Mouse (Mus musculus): ENCODE measurements around the gene Tmem106a. TPM values are rescaled to one million over a fixed set of nuclear protein-coding genes. Genes with fewer than 3 reads are reported as not detected.

Gene Tmem106a
- polyA plus RNA-seq (2015; fragmentation: Nextera tagmentation; extraction: Ambion mirVana), result 2.0 and 2.3 TPM in 2 replicates

DNA sequence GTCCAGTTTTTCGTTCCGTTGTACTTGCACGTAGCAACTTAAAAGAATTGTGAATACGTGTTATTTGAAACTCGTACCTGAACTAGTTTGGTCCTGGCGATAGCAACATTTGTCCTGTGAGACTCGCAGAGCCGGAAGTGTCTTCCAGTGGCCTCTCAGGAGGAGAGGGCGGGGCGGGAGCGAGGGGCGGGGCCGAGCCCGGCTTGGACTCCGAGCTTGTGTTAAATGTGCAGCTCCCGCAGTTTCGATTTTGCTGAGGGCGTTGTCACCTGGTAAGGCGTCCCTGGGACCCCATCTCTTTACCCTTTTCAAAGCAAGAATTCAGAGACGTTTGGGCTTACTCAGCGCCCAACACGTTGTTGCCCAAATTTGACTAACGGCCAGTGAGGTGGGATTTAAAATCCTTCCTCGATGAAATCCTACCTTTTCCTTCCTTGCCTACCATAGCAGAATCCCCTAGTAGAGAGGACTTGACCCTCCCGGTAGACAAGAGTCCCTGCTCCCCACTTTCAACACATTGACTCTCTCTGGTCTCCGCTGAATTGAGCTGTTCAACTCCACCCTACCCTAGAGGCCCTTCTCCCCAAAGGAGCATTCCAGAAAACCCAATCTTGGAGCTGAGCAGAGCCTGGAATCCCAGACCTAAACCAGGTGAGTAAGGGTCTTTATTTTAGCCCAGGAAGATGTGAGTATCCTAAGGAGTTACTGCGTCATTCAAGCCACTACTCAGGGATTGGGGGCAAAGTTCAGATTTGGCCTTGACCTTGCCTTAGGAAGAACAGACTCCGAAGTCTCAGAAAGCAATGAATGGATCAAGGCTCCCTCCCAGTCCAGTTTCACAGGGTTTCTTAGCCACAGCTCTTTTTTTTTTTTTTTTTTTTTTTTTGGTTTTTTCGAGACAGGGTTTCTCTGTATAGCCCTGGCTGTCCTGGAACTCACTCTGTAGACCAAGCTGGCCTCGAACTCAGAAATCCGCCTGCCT, at the start of gene Tmem106a:
Tmem106a (plus strand) TSS at position 189 of the 982 bp plus-strand sequence.
- H3K27me3 ChIP-seq, result no peaks in the 10 kb centered on the region
- no peak within 1 kb of the TSS; the same call in 1 of the 2 replicates for H3K9ac ChIP-seq (replicated peaks)
- 19% methylated on average over 30 of the region's 31 CpGs for WGBS
- H3K4me1 ChIP-seq, result peaks cover 7% of the 10 kb centered on the region; the same call in 1 of the 2 replicates
- no peak within 1 kb of the TSS for H3K27ac ChIP-seq (replicated peaks)
- H3K4me2 ChIP-seq (replicated peaks), result peak within 1 kb of the TSS; percentile 38
- H3K9me3 ChIP-seq, result no peaks in the 10 kb centered on the region
- peak within 1 kb of the TSS; percentile 13 for H3K4me3 ChIP-seq
- H3K36me3 ChIP-seq, result peaks cover 40% of the 10 kb centered on the region
- no peak for ATAC-seq (replicated peaks)

GRCm38 (mm10) chr11:101543533-101543932, 38.5 kb upstream of the Tmem106a start:
- WGBS, result 82% methylated on average over 9 of the region's 9 CpGs
- no peak overlapping the region for H3K9ac ChIP-seq (replicated peaks)
- ATAC-seq (replicated peaks), result no peak
- H3K27ac ChIP-seq (replicated peaks), result no peak overlapping the region
- H3K4me1 ChIP-seq, result peaks cover 12% of the 10 kb centered on the region
- no peak overlapping the region for H3K4me2 ChIP-seq (replicated peaks)
- no peaks in the 10 kb centered on the region for H3K36me3 ChIP-seq
- H3K9me3 ChIP-seq, result no peaks in the 10 kb centered on the region
- no peaks in the 10 kb centered on the region for H3K27me3 ChIP-seq
- H3K4me3 ChIP-seq, result no peak overlapping the region

- Histone ChIP-seq H3K9me3 (no peaks in the 10 kb centered on the region), H3K27ac (replicated peaks) (no peak overlapping the region), H3K9ac (replicated peaks) (no peak overlapping the region), H3K4me2 (replicated peaks) (no peak overlapping the region), H3K4me1 (peaks cover 12% of the 10 kb centered on the region), H3K36me3 (no peaks in the 10 kb centered on the region), H3K27me3 (no peaks in the 10 kb centered on the region), H3K4me3 (no peak overlapping the region)
- 78% methylated on average over 1 of the region's 1 CpGs for WGBS
- peak; percentile 71 for ATAC-seq (replicated peaks)
These were observed 37.9 kb upstream of the Tmem106a start for GRCm38 (mm10) chr11:101544132-101544531.

DNA sequence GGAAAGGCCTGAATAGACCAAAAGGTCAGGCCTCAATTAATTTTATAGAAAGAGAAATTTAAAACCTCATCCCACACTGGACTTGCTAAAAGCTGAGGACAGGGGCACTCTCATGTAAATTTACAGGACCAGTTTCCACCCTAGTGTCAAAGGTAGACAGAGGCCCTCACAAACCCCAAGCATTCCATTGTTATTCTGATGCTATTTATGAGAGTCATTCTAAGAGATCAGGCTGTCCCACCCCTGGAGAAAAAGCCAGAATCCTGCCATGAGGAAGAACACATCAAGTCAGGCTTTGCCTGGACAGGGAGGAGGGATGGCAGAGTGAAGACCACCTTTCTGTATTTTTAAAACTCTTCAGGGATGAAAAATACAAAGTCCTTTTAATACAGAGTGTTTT, 33.5 kb upstream of the Tmem106a start:
- H3K9ac ChIP-seq (replicated peaks), result no peak overlapping the region
- ATAC-seq (replicated peaks), result no peak
- no peaks in the 10 kb centered on the region for H3K36me3 ChIP-seq
- H3K9me3 ChIP-seq, result no peaks in the 10 kb centered on the region
- H3K4me1 ChIP-seq, result peaks cover 24% of the 10 kb centered on the region
- H3K27me3 ChIP-seq, result no peaks in the 10 kb centered on the region
- H3K4me3 ChIP-seq, result no peak overlapping the region
- H3K4me2 ChIP-seq (replicated peaks), result no peak overlapping the region
- H3K27ac ChIP-seq (replicated peaks), result no peak overlapping the region

- peak; percentile 81 for ATAC-seq (replicated peaks)
- WGBS, result under 1% methylated on average over 43 of the region's 43 CpGs
- peak within 1 kb of the TSS; percentile 84 for H3K4me3 ChIP-seq
These were observed 30.1 kb upstream of the Tmem106a start, which contains the start of the genes Brca1 and Nbr1 for GRCm38 (mm10) chr11:101551751-101552475. Brca1 (minus strand) TSS chr11:101551955. Nbr1 (plus strand) TSS chr11:101552149.

DNA sequence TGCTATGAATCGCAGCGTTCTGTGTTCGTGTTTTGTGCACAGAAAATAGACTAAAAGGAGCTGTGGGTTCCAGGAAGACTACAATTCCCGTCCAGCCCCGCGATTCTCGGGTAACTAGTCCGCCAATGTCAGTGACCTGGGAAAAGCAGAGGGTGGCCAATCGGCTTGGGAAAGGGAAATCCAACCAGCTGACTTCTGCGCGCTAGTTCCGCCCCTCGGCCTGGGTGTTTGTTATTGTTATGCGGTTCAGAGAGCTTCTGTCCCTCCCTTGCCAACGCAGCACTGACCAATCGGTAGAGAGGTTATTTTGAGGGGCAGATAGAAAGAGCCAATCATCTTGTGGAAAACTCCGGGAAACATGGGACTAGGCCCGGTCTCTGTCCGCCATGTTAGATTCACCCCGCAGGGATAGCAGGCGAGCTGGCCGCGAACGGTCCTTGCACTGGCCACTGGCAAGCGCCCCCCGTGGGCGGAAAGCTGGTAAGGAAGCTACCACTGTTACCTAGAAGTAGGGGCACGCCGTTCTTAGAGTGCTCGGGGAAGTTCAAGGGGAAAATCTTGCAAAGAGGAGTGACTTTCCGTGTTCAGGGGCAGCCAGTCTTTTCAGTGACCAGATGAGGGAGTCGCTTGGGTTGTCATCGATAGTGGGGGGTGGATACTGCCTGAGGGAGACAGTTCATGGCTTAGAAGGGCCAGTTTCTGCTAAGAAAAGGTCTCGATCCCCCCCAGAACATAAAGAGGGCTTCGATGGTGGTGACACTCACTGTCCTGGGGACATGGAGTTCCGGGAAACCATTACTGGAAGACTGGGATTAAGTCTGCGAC, 29.4 kb upstream of the Tmem106a start:
- H3K4me1 ChIP-seq, result peaks cover 42% of the 10 kb centered on the region
- H3K27ac ChIP-seq (replicated peaks), result peak overlapping the region; percentile 98
- peaks cover 9% of the 10 kb centered on the region; the same call in 1 of the 2 replicates for H3K36me3 ChIP-seq
- whole genome bisulfite sequencing, result under 1% methylated on average over 37 of the region's 37 CpGs
- no peaks in the 10 kb centered on the region for H3K27me3 ChIP-seq
- no peaks in the 10 kb centered on the region for H3K9me3 ChIP-seq
- H3K4me3 ChIP-seq, result peak overlapping the region; percentile 84
- H3K4me2 ChIP-seq (replicated peaks), result peak overlapping the region; percentile 57
- H3K9ac ChIP-seq (replicated peaks), result peak overlapping the region; percentile 73
- peak; percentile 98 for ATAC-seq (replicated peaks)

More at GRCm38 (mm10) chr11:101551751-101552475, 30.1 kb upstream of the Tmem106a start, which contains the start of the genes Brca1 and Nbr1:
- Histone ChIP-seq H3K27me3 (no peaks in the 10 kb centered on the region), H3K4me2 (replicated peaks) (peak within 1 kb of the TSS; percentile 65), H3K9me3 (no peaks in the 10 kb centered on the region), H3K9ac (replicated peaks) (peak within 1 kb of the TSS; percentile 73), H3K36me3 (0 out of 2 replicates have a peak, but pooled peaks cover 4% of the 10 kb centered on the region), H3K27ac (replicated peaks) (peak within 1 kb of the TSS; percentile 98), H3K4me1 (peaks cover 41% of the 10 kb centered on the region)

- WGBS, result 23% methylated on average over 8 of the region's 8 CpGs
- H3K9me3 ChIP-seq, result no peaks in the 10 kb centered on the region
- peaks cover 42% of the 10 kb centered on the region for H3K4me1 ChIP-seq
- peaks cover 14% of the 10 kb centered on the region; the same call in 1 of the 2 replicates for H3K36me3 ChIP-seq
- peak overlapping the region; percentile 84 for H3K4me3 ChIP-seq
- H3K27ac ChIP-seq (replicated peaks), result peak overlapping the region; percentile 93
- H3K27me3 ChIP-seq, result no peaks in the 10 kb centered on the region
- H3K9ac ChIP-seq (replicated peaks), result peak overlapping the region; percentile 73
- H3K4me2 ChIP-seq (replicated peaks), result peak overlapping the region; percentile 57
- no peak for ATAC-seq (replicated peaks)
These were observed 28.6 kb upstream of the Tmem106a start for GRCm38 (mm10) chr11:101553354-101553930.

DNA sequence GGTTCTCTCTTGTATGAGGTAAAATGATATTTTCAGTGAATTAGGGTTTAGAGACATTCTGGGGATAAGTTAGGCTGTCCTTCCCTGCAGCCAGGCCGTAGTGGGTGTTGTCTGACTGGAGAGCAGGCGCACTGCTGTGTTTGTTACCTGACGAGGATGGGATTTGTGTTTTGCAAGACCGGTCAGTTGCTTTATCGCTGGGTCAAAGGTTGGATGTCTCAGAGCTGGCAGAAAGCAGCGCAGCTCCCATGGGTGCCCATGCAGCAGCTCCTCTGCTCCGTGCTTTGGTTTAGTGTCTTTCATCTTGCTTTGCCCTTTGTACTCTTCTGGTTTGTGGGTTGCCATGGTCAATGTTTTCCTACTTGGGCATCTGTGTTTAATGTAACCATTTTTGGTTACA, 25.5 kb upstream of the Tmem106a start:
- Histone ChIP-seq H3K9me3 (no peaks in the 10 kb centered on the region), H3K27me3 (no peaks in the 10 kb centered on the region), H3K4me3 (no peak overlapping the region), H3K9ac (replicated peaks) (no peak overlapping the region), H3K4me2 (replicated peaks) (no peak overlapping the region), H3K36me3 (peaks cover 38% of the 10 kb centered on the region), H3K27ac (replicated peaks) (no peak overlapping the region), H3K4me1 (peaks cover 31% of the 10 kb centered on the region)
- WGBS, result 91% methylated on average over 7 of the region's 7 CpGs
- no peak for ATAC-seq (replicated peaks)

GRCm38 (mm10) chr11:101556954-101557353, 25.1 kb upstream of the Tmem106a start:
- Histone ChIP-seq H3K9ac (replicated peaks) (no peak overlapping the region), H3K27me3 (no peaks in the 10 kb centered on the region), H3K27ac (replicated peaks) (no peak overlapping the region), H3K9me3 (no peaks in the 10 kb centered on the region), H3K36me3 (peaks cover 41% of the 10 kb centered on the region), H3K4me3 (no peak overlapping the region), H3K4me1 (peaks cover 31% of the 10 kb centered on the region), H3K4me2 (replicated peaks) (no peak overlapping the region)
- ATAC-seq (replicated peaks), result no peak
- 33% methylated on average over 2 of the region's 2 CpGs for WGBS

DNA sequence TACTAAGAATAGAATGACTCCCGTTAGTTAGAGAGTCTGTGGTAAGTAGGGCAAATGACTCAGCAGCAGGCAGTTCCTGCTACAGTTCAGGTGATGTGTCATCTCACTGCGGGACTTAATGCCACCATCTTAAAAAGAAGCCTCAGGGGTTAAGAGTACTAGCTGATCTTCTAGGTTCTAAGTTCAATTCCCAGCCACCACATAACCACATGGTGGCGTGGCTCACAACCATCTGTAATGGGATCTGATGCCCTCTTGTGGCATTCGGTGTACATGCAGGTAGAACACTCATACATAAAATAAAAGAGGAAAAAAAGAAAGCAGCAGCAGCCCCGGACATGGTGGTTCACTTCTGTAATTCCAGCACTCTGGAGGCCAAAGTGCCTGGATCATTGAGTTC, 19.7 kb upstream of the Tmem106a start:
- ATAC-seq (replicated peaks), result no peak
- Histone ChIP-seq H3K4me2 (replicated peaks) (no peak overlapping the region), H3K9ac (replicated peaks) (no peak overlapping the region), H3K4me3 (no peak overlapping the region), H3K27me3 (no peaks in the 10 kb centered on the region), H3K27ac (replicated peaks) (no peak overlapping the region), H3K9me3 (no peaks in the 10 kb centered on the region), H3K36me3 (peaks cover 75% of the 10 kb centered on the region), H3K4me1 (no peaks in the 10 kb centered on the region)
- whole genome bisulfite sequencing, result 41% methylated on average over 5 of the region's 5 CpGs

DNA sequence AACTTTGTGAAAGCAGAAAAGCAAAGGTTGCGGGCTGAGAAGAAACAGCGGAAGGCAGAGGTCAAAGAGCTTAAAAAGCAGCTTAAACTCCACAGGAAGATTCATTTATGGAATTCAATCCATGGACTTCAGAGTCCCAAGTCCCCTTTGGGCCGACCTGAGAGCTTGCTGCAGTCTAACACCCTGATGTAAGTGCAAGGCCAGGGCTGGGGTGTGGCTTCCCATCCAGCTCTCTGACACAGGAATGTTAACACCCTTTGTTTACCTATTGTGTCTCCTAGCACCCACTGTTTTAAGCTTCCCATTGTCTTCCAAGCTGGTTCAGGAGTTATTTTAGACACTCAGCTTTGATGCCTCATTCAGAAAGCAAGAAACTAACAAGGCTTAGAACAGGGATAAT, 13.6 kb upstream of the Tmem106a start:
- WGBS, result 86% methylated on average over 3 of the region's 3 CpGs
- Histone ChIP-seq H3K27me3 (no peaks in the 10 kb centered on the region), H3K4me2 (replicated peaks) (no peak overlapping the region), H3K36me3 (peaks cover 89% of the 10 kb centered on the region), H3K4me1 (no peaks in the 10 kb centered on the region), H3K9me3 (no peaks in the 10 kb centered on the region), H3K9ac (replicated peaks) (no peak overlapping the region), H3K4me3 (no peak overlapping the region), H3K27ac (replicated peaks) (no peak overlapping the region)
- ATAC-seq (replicated peaks), result no peak
